Comparison of ENCODE assay signal across 7 mouse cellular contexts in genomic region chr4:33188164-33188563, GRCm38 (mm10). TPM values are rescaled to one million over a fixed set of nuclear protein-coding genes. Genes with fewer than 3 reads are reported as not detected.
DNase-seq lines count a peak whose midpoint lies in the region; ATAC-seq and TF ChIP-seq lines count a peak whose summit lies in the region.

No protein-coding gene starts in this region.

- in situ Hi-C loops in ES-E14 (cut with MboI; ENCODE audit: low sequenced_read_pairs in 2 of 2, unreplicated experiment in 2 of 2), result no loop called here

- DNase-seq in ES-E14 (ENCODE audit: low read depth, low spot score), result peak; percentile 29
- peak; percentile 75 for DNase-seq in adrenal gland, adult 8-10 months
- peak; percentile 56 for DNase-seq in limb, embryonic 11.5 days (ENCODE audit: low spot score)
- DNase-seq in midbrain, embryonic 14.5 days, result peak; percentile 79
- DNase-seq in urinary bladder, postnatal 25 days (ENCODE audit: low spot score), result peak; percentile 12

- H3K9ac ChIP-seq in ES-E14 (ENCODE audit: insufficient read depth, low read depth, low read length, poor library complexity, severe bottlenecking), result no peak overlapping the region
- no peak overlapping the region for H3K9ac ChIP-seq in hindbrain, embryonic 12.5 days
- no peak overlapping the region for H3K9ac ChIP-seq in limb, embryonic 11.5 days (ENCODE audit: low read length)
- H3K9ac ChIP-seq in midbrain, embryonic 14.5 days (replicated peaks; ENCODE audit: low read length), result no peak overlapping the region

- 20% methylated on average over 9 of the region's 9 CpGs for WGBS in hindbrain, embryonic 12.5 days
- 25% methylated on average over 9 of the region's 9 CpGs for WGBS in limb, embryonic 11.5 days
- 11% methylated on average over 9 of the region's 9 CpGs for WGBS in midbrain, embryonic 14.5 days

- peaks cover 3% of the 10 kb centered on the region for H3K27me3 ChIP-seq in hindbrain, embryonic 12.5 days
- no peaks in the 10 kb centered on the region for H3K27me3 ChIP-seq in limb, embryonic 11.5 days (ENCODE audit: control insufficient read depth, insufficient read depth, low read length)
- no peaks in the 10 kb centered on the region for H3K27me3 ChIP-seq in midbrain, embryonic 14.5 days (ENCODE audit: control insufficient read depth, insufficient read depth, low read length)

- H3K36me3 ChIP-seq in ES-E14 (ENCODE audit: control insufficient read depth, insufficient read depth, low read length, poor library complexity, severe bottlenecking), result no peaks in the 10 kb centered on the region; the same call in 1 of the 2 replicates
- no peaks in the 10 kb centered on the region for H3K36me3 ChIP-seq in hindbrain, embryonic 12.5 days
- H3K36me3 ChIP-seq in limb, embryonic 11.5 days (ENCODE audit: control insufficient read depth, insufficient read depth, low read length), result no peaks in the 10 kb centered on the region
- 0 out of 2 replicates have a peak, but pooled peaks cover 5% of the 10 kb centered on the region for H3K36me3 ChIP-seq in midbrain, embryonic 14.5 days (ENCODE audit: control insufficient read depth, insufficient read depth, low read length)

- H3K9me3 ChIP-seq in ES-E14 (ENCODE audit: control insufficient read depth, insufficient read depth, low read depth, low read length), result no peaks in the 10 kb centered on the region
- H3K9me3 ChIP-seq in hindbrain, embryonic 12.5 days (replicated peaks), result no peaks in the 10 kb centered on the region
- H3K9me3 ChIP-seq in limb, embryonic 11.5 days (ENCODE audit: control insufficient read depth, low read length), result no peaks in the 10 kb centered on the region
- H3K9me3 ChIP-seq in midbrain, embryonic 14.5 days (ENCODE audit: control insufficient read depth, low read length), result no peaks in the 10 kb centered on the region

- H3K4me3 ChIP-seq in ES-E14 (ENCODE audit: insufficient read depth in 1 of 2, low read depth in 1 of 2, low read length in 2 of 2, poor library complexity in 1 of 2, severe bottlenecking in 1 of 2), result peak overlapping the region; percentile 38 to 83; a peak in 3 of 4 replicates
- peak overlapping the region; percentile 74 for H3K4me3 ChIP-seq in hindbrain, embryonic 12.5 days
- H3K4me3 ChIP-seq in limb, embryonic 11.5 days (ENCODE audit: low read depth, low read length), result peak overlapping the region; percentile 47; the same call in 1 of the 2 replicates
- peak overlapping the region; percentile 65 for H3K4me3 ChIP-seq in midbrain, embryonic 14.5 days (replicated peaks; ENCODE audit: low read depth, low read length)

- H3K4me2 ChIP-seq in hindbrain, embryonic 12.5 days (replicated peaks), result peak overlapping the region; percentile 85
- no peak overlapping the region for H3K4me2 ChIP-seq in limb, embryonic 11.5 days (ENCODE audit: low read depth, severe bottlenecking)
- H3K4me2 ChIP-seq in midbrain, embryonic 14.5 days (ENCODE audit: low read length), result peak overlapping the region; percentile 84

- no peak overlapping the region for H3K27ac ChIP-seq in ES-E14 (ENCODE audit: insufficient read depth, low read depth, low read length, poor library complexity, severe bottlenecking)
- no peak overlapping the region for H3K27ac ChIP-seq in hindbrain, embryonic 12.5 days
- no peak overlapping the region for H3K27ac ChIP-seq in limb, embryonic 11.5 days (replicated peaks; ENCODE audit: low read depth, low read length)
- no peak overlapping the region for H3K27ac ChIP-seq in midbrain, embryonic 14.5 days (replicated peaks; ENCODE audit: low read depth, low read length)

- H3K4me1 ChIP-seq in ES-E14 (ENCODE audit: control insufficient read depth in 2 of 2, insufficient read depth in 2 of 2, low read length in 2 of 2, poor library complexity in 1 of 2), result no peaks in the 10 kb centered on the region
- peaks cover 2% of the 10 kb centered on the region; the same call in 1 of the 2 replicates for H3K4me1 ChIP-seq in hindbrain, embryonic 12.5 days
- no peaks in the 10 kb centered on the region for H3K4me1 ChIP-seq in limb, embryonic 11.5 days (ENCODE audit: control insufficient read depth, insufficient read depth, low read length)
- H3K4me1 ChIP-seq in midbrain, embryonic 14.5 days (ENCODE audit: control insufficient read depth, insufficient read depth, low read length), result no peaks in the 10 kb centered on the region

- 0 out of 2 replicates have a peak, but pooled peaks have one; percentile 50 for ATAC-seq in erythroblast, adult 5-6 weeks (replicated peaks; ENCODE audit: low FRiP score, poor library complexity, severe bottlenecking)
- peak; percentile 18; the same call in 1 of the 2 replicates for ATAC-seq in hindbrain, embryonic 12.5 days (ENCODE audit: low FRiP score)
- no peak for ATAC-seq in limb, embryonic 11.5 days (ENCODE audit: insufficient number of reproducible peaks, low FRiP score, low TSS enrichment, low read depth)
- no peak for ATAC-seq in midbrain, embryonic 14.5 days (ENCODE audit: low FRiP score, low TSS enrichment)

TF ChIP-seq in ES-E14, 5 proteins besides CTCF, POLR2A, EP300 and RAD21:
- TF ChIP-seq CHD2 (IDR thresholded peaks at IDR 0.05; ENCODE audit: low read depth, low read length), result no peak
- no peak for TF ChIP-seq MAFK (IDR thresholded peaks at IDR 0.05; ENCODE audit: insufficient read depth, low read depth, low read length)
- no peak for TF ChIP-seq ZNF384 (IDR thresholded peaks at IDR 0.05; ENCODE audit: low read depth, low read length)
- TF ChIP-seq ZC3H11A (IDR thresholded peaks at IDR 0.05; ENCODE audit: borderline replicate concordance, low read depth, low read length), result no peak
- no peak for TF ChIP-seq HCFC1 (IDR thresholded peaks at IDR 0.05; ENCODE audit: borderline replicate concordance, insufficient read depth, low read length)

RNA-seq across cellular contexts. Expression of gene Pm20d2, which starts 1.4 kb away (rescaled TPM):
- 2.0 and 2.1 TPM in 2 replicates for total RNA-seq in ES-E14 (2012; rRNA removed)
- 10 to 100 TPM; 15.6 to 42.2 (median 27.4) TPM for total RNA-seq in adrenal gland, adult 8-10 months (2022)
- not detected in 2 replicates for total RNA-seq in erythroblast, adult 5-6 weeks (2015; ENCODE audit: low replicate concordance)
- 0.28 TPM in 1 of 2 replicates, not detected in the other for total RNA-seq in erythroblast, adult 5-6 weeks (2017; ENCODE audit: low replicate concordance)
- 1.4 and 3.0 TPM in 2 replicates for polyA plus RNA-seq in hindbrain, embryonic 12.5 days (2016; fragmentation: Nextera tagmentation; extraction: Ambion mirVana)
- 0.69 and 0.95 TPM in 2 replicates for polyA plus RNA-seq in limb, embryonic 11.5 days (2014; fragmentation: Nextera tagmentation; extraction: Ambion mirVana)
- 1.9 and 2.3 TPM in 2 replicates for polyA plus RNA-seq in midbrain, embryonic 14.5 days (2014; fragmentation: Nextera tagmentation; extraction: Ambion mirVana)

RNA-seq across cellular contexts. Expression of gene Srsf12, which starts 20.6 kb away (rescaled TPM):
- 1.6 and 2.9 TPM in 2 replicates for total RNA-seq in ES-E14 (2012; rRNA removed)
- total RNA-seq in adrenal gland, adult 8-10 months (2022), result 1 to 10 TPM in 3 of 4 experiments, under 1 TPM in 1; 0.63 to 2.4 (median 2.1) TPM
- total RNA-seq in erythroblast, adult 5-6 weeks (2015; ENCODE audit: low replicate concordance), result not detected in 2 replicates
- 0.09 and 0.14 TPM in 2 replicates for total RNA-seq in erythroblast, adult 5-6 weeks (2017; ENCODE audit: low replicate concordance)
- polyA plus RNA-seq in hindbrain, embryonic 12.5 days (2016; fragmentation: Nextera tagmentation; extraction: Ambion mirVana), result 23.3 and 25.1 TPM in 2 replicates
- polyA plus RNA-seq in limb, embryonic 11.5 days (2014; fragmentation: Nextera tagmentation; extraction: Ambion mirVana), result 10.9 and 12.0 TPM in 2 replicates
- polyA plus RNA-seq in midbrain, embryonic 14.5 days (2014; fragmentation: Nextera tagmentation; extraction: Ambion mirVana), result 54.4 and 63.4 TPM in 2 replicates

RNA-seq across cellular contexts. Expression of gene Gabrr1, which starts 55.8 kb away (rescaled TPM):
- total RNA-seq in ES-E14 (2012; rRNA removed), result 0.79 and 0.89 TPM in 2 replicates
- under 1 TPM in 3 of 4 experiments, not detected in 1; 0.14 to 0.17 (median 0.15) TPM for total RNA-seq in adrenal gland, adult 8-10 months (2022)
- total RNA-seq in erythroblast, adult 5-6 weeks (2015; ENCODE audit: low replicate concordance), result not detected in 2 replicates
- not detected in 2 replicates for total RNA-seq in erythroblast, adult 5-6 weeks (2017; ENCODE audit: low replicate concordance)
- polyA plus RNA-seq in hindbrain, embryonic 12.5 days (2016; fragmentation: Nextera tagmentation; extraction: Ambion mirVana), result not detected in 2 replicates
- polyA plus RNA-seq in limb, embryonic 11.5 days (2014; fragmentation: Nextera tagmentation; extraction: Ambion mirVana), result not detected in 2 replicates
- polyA plus RNA-seq in midbrain, embryonic 14.5 days (2014; fragmentation: Nextera tagmentation; extraction: Ambion mirVana), result 0.78 and 0.80 TPM in 2 replicates

Comparison
In these comparisons a context has a peak if more than half of its experiments do, and no peak if none do; other contexts are left out.
1. DNase-seq: peak in every context shown above with its lines; median percentile 79 in midbrain, embryonic 14.5 days; 75 in adrenal gland, adult 8-10 months; 56 in limb, embryonic 11.5 days; 29 in ES-E14; 12 in urinary bladder, postnatal 25 days.
2. ATAC-seq: peak in erythroblast, adult 5-6 weeks (single experiment) and hindbrain, embryonic 12.5 days (single experiment); none in limb, embryonic 11.5 days (single experiment) and midbrain, embryonic 14.5 days (single experiment).
3. Peak in every context shown above with its lines, with median percentiles within 50 percentile points of each other: H3K4me3 ChIP-seq.